Mouse (Mus musculus) 3134 (cell line): ENCODE measurements around the gene Dph5.

Experiments used
- DNase-seq: peaks from one replicate; pipeline ENCODE4 v3.0.0-alpha.2; 2011; ENCODE audit warnings: low spot score; ENCODE audit not compliant: insufficient read length; ENCODE audit errors: extremely low read depth

Dph5 gene

GRCm38 (mm10) chr3:115887427-115888309 lies at the start of gene Dph5:
Dph5 (plus strand) TSS chr3:115887837.
- peak; percentile 95 for DNase-seq

- DNase-seq: no peak
Measured at GRCm38 (mm10) chr3:115844566-115844965, 43.1 kb upstream of the Dph5 start.

- no peak for DNase-seq
Measured at GRCm38 (mm10) chr3:115845032-115845618, 42.5 kb upstream of the Dph5 start.

- no peak for DNase-seq
Measured at GRCm38 (mm10) chr3:115845724-115846123, 41.9 kb upstream of the Dph5 start.

GRCm38 (mm10) chr3:115846153-115846552 lies 41.5 kb upstream of the Dph5 start:
- DNase-seq: no peak

GRCm38 (mm10) chr3:115848686-115849480 lies 38.8 kb upstream of the Dph5 start:
- DNase-seq: no peak

GRCm38 (mm10) chr3:115850946-115851345 lies 36.7 kb upstream of the Dph5 start:
- no peak for DNase-seq

- DNase-seq: no peak
Measured at GRCm38 (mm10) chr3:115854672-115855191, 32.9 kb upstream of the Dph5 start.

GRCm38 (mm10) chr3:115855576-115855975 lies 32.1 kb upstream of the Dph5 start:
- DNase-seq: no peak

- no peak for DNase-seq
Measured at GRCm38 (mm10) chr3:115856484-115857022, 31.1 kb upstream of the Dph5 start.

- no peak for DNase-seq
Measured at GRCm38 (mm10) chr3:115857436-115857835, 30.2 kb upstream of the Dph5 start.

GRCm38 (mm10) chr3:115858822-115859221 lies 28.8 kb upstream of the Dph5 start:
- no peak for DNase-seq

- DNase-seq: peak; percentile 74
Measured at GRCm38 (mm10) chr3:115860780-115861179, 26.9 kb upstream of the Dph5 start.

- no peak for DNase-seq
Measured at GRCm38 (mm10) chr3:115863487-115863886, 24.1 kb upstream of the Dph5 start.

GRCm38 (mm10) chr3:115867150-115867549 lies 20.5 kb upstream of the Dph5 start:
- DNase-seq: peak; percentile 63

- no peak for DNase-seq
Measured at GRCm38 (mm10) chr3:115867901-115868300, 19.7 kb upstream of the Dph5 start.

- DNase-seq: no peak
Measured at GRCm38 (mm10) chr3:115869360-115869759, 18.3 kb upstream of the Dph5 start.

- no peak for DNase-seq
Measured at GRCm38 (mm10) chr3:115875551-115875950, 12.1 kb upstream of the Dph5 start.

- no peak for DNase-seq
Measured at GRCm38 (mm10) chr3:115877133-115877532, 10.5 kb upstream of the Dph5 start.

GRCm38 (mm10) chr3:115884086-115884485 lies 3.6 kb upstream of the Dph5 start:
- no peak for DNase-seq
